Mouse (Mus musculus) megakaryocyte, embryonic 14.5 days (primary cell): ENCODE results near the gene Slc25a45.

Experiments used
- FLI1 ChIP-seq: IDR thresholded peaks from 2 replicates; pipeline ENCODE4 v1.6.1; 2012; ENCODE audit warnings: low read length, inconsistent platforms, mixed read lengths
- GATA1 ChIP-seq: IDR thresholded peaks from 3 replicates; pipeline ENCODE4 v1.6.1; 2012; ENCODE audit warnings: mixed read lengths, low read length, inconsistent platforms, borderline replicate concordance

DNA sequence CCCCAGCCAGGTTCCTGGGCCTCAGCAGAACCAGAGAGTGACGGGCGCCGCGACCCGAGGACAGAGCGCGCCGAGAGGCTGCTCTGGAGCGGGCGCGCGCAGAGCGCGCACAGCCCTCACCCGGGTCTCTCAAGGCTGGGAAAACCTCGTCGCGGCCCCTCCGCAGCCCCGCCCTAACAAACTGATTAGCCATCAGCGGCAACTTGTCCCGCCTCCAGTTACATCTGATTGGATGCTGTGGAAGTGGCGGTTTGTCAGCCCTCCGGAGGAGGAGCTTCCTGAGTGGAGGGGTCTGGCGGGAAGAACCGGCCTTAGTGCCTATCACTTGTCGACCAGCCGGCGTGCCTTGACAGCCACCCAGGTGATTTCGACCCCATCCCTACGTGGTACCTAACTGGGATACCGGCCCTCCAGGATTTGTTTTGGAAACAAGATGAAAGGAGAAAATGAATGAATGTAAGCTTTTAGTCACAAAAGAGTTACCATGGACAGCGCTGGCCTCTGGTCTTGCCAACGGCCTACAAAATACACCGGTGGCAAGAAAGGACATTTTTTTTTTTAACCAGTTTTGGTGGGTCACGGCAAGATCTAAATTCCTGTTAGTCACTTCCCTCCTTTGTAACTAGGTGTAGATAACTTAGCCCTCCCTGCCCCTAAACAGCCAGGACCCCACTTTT lies 16.5 kb downstream of the Slc25a45 start, which contains the start of gene Tigd3:
- TF ChIP-seq GATA1, result no peak
- no peak for TF ChIP-seq FLI1
